Mouse (Mus musculus): ENCODE measurements around the gene Tespa1. TPM values are rescaled to one million over a fixed set of nuclear protein-coding genes. Genes with fewer than 3 reads are reported as not detected.
"Not testable (repeated sequence)": the region's sequence is repeated elsewhere in the genome, so short reads cannot be mapped to it uniquely, and the experiment has no call there.

Gene Tespa1
- total RNA-seq, 2 experiments from 2014 or later: 0.87 to 2.0 TPM

DNA sequence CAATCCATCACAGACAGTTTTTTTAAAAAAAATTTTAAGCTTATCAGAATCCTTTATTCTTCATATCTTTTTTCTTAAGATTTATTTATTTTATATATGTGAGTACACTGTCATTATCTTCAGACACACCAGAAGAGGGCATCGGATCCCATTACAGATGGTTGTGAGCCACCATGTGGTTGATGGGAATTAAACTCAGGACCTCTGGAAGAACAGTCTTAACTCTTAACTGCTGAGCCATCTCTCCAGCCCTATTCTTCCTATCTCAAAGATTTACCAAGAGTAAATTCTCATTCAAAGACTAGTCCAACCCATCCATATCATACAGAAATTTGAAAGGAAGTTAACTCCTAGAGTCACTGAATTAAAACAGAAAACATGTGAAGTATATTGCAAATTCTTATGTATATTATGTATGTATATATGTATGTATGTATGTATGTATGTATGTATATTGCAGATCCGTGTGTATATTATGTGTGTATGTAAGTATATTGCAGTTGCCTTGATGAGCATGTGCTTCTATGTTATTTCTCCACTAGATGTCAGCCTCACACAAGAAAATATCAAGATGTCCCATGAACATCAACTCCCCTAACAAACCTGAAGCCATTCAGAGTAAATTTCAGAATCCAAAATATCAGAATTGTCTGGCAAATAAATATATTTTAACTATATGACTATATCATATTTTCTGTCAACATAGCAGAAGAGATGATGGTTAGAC is 40.9 kb downstream of the Tespa1 start:
- DNase-seq: no peak

GRCm38 (mm10) chr10:130364766-130365165 is 42.1 kb downstream of the Tespa1 start:
- no peak for DNase-seq

DNA sequence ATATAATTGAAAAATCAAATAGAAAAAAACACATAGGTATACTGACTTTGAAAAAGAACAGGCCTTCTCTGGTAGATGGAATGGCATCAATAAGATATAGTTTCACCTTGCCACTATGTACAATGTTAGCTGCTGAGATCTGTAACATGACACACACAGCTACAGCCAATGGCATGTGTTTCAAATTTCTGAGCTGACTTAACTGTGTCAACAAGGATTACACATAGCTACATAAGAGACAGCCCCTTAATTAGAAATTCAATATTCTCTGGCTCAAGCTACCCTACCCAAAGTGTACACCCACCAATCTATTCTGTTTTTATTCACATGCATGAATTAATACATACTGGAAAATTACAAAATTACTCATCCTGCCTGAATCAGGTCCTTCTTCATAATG is 45.7 kb downstream of the Tespa1 start:
- no peak for DNase-seq

- DNase-seq: no peak
Measured at GRCm38 (mm10) chr10:130370005-130370682, 47.5 kb downstream of the Tespa1 start.

DNA sequence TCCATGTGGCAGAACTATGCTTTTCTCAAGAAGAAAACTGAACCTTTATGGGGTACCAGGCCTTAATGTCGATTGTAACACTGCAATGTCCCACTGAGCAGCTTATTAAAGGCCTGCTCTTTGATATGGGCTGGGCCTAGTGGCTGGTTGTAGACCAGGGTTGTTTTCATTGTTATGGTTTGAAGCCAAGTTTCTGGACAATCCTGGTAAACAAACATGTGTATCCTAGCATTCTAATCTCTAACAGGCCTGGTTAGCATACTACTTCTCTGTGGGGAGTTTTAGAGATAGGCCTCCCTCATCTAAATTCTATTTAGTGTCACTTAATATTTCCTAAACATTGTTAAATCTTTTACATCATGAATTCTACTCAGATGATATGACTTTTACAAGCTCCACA is 49.0 kb downstream of the Tespa1 start:
- DNase-seq: no peak

DNA sequence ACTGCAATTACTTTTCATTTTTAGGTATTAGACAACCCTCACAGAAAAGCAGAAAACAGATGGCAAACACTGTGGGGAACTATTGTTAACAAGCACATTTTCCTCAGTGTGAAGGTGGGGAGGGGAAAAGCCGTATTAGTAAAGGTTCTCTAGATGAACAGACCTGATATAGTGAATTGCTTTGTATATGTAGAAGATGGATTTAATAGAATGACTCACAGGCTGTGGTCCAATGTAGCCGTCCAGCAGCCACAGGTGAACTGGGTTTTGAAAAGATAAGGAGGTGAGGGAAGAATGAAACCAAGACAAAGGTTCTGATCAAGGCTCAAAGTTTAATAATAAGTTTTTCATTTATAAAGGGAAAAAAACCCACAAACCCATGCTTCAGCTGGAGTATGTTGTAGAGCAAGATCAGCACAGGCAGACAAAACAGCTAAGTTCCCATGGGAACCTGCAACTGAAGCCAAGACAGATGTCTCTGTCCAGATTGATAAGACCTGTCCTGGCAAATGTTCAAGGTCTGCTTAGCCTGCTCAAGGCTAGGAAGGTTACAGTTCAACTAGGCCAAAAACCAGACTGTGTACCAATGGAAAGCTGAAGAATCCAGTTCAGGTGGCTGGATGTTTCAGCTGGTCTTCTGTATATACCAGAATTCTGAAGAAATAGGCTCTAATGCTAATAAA is 50.0 kb downstream of the Tespa1 start:
- no peak for DNase-seq

DNA sequence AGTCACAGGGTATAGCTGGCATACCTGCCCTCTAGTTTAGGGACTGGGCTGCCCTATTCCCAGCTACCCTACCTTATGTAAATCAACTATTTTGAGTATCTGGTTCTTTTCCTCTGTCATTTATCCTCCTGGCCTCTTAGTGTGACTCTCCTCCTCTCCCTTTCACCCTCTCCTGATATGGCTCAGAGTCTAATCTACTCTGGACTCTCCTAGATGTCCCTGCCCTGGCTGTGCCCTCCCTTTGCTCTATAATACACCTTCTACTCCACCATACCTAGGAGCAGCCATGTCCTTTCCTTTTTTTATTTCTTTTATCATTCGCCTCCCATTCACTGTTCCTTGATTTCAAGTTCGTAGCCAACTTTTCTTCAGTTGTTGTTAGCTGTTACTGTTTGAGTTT is 52.5 kb downstream of the Tespa1 start:
- DNase-seq: no peak

GRCm38 (mm10) chr10:130394232-130394631 is 71.6 kb downstream of the Tespa1 start, which contains the start of gene Vmn2r84:
Vmn2r84 (minus strand) TSS chr10:130394332.
- DNase-seq: no peak

GRCm38 (mm10) chr10:130412167-130412698 is 89.6 kb downstream of the Tespa1 start:
- DNase-seq: not testable (repeated sequence)

Other genes starting within 250 kb of the Tespa1 start
- gene Olfr823, start 207.5 kb upstream of the Tespa1 start, total RNA-seq (2021): not detected
- gene Olfr824, start 192.9 kb upstream of the Tespa1 start, total RNA-seq (2021): under 1 TPM in 1 of 2 experiments, not detected in 1; 0.09 TPM
- not detected for gene Olfr825, start 156.1 kb upstream of the Tespa1 start, total RNA-seq (2021)
- gene Olfr826, start 138.7 kb upstream of the Tespa1 start, total RNA-seq (2021): not detected
- gene Olfr827, start 108.5 kb upstream of the Tespa1 start, total RNA-seq (2021): not detected
- under 1 TPM; 0.18 to 0.21 TPM for gene Neurod4, start 42.6 kb upstream of the Tespa1 start, total RNA-seq (2021)
- gene Vmn2r84, start 71.5 kb downstream of the Tespa1 start, total RNA-seq (2021): not detected
- not detected for gene Vmn2r85, start 106.8 kb downstream of the Tespa1 start, total RNA-seq (2021)
- not detected for gene Vmn2r86, start 133.2 kb downstream of the Tespa1 start, total RNA-seq (2021)
- gene Vmn2r87, start 174.5 kb downstream of the Tespa1 start, total RNA-seq (2021): not detected